Mouse (Mus musculus) lung, postnatal 0 days (tissue): ENCODE data around the gene Egln2.

Source experiments
- CTCF ChIP-seq: IDR thresholded peaks from 2 replicates; pipeline ENCODE4 v1.5.1; 2016; ENCODE audit warnings: antibody characterized with exemption, mild to moderate bottlenecking
- EP300 ChIP-seq: IDR thresholded peaks from 2 replicates; pipeline ENCODE4 v1.6.1; 2016; ENCODE audit warnings: antibody characterized with exemption, mild to moderate bottlenecking, control low read depth

GRCm38 (mm10) chr7:27128162-27128561 lies 38.4 kb downstream of the Egln2 start:
- TF ChIP-seq CTCF = peak; percentile 85
- no peak for TF ChIP-seq EP300
